Mouse (Mus musculus) thymus, adult 2 months (tissue): ENCODE data around the gene Ppil2. TPM values are rescaled to one million over a fixed set of nuclear protein-coding genes. Genes with fewer than 3 reads are reported as not detected.

Experiments
- DNase-seq: peaks from one replicate; pipeline ENCODE4 v3.0.0; 2021
- H3K27ac ChIP-seq: fragments of 200-500 bp; 2 replicates; pipeline ENCODE4 v1.5.1; 2012; ENCODE audit warnings: low read length, control low read depth; ENCODE audit not compliant: control insufficient read depth, insufficient read depth
- H3K27me3 ChIP-seq: fragments of 200-500 bp; 2 replicates; pipeline ENCODE4 v1.6.1; 2012; ENCODE audit warnings: mild to moderate bottlenecking, low read length, moderate library complexity, mixed read lengths; ENCODE audit not compliant: control insufficient read depth, insufficient read depth
- H3K36me3 ChIP-seq: fragments of 200-500 bp; 2 replicates; pipeline ENCODE4 v1.6.1; 2012; ENCODE audit warnings: mild to moderate bottlenecking, low read length, moderate library complexity; ENCODE audit not compliant: control insufficient read depth, insufficient read depth
- H3K4me1 ChIP-seq: fragments of 200-500 bp; replicated peaks from 2 replicates; pipeline ENCODE4 v1.6.1; 2012; ENCODE audit warnings: low read length; ENCODE audit not compliant: control insufficient read depth, insufficient read depth
- H3K4me3 ChIP-seq: fragments of 200-500 bp; 2 replicates; pipeline ENCODE4 v1.5.1; 2012; ENCODE audit warnings: mild to moderate bottlenecking, low read length, control low read depth, moderate library complexity; ENCODE audit not compliant: control insufficient read depth, insufficient read depth
- CTCF ChIP-seq: fragments of 200-500 bp; IDR thresholded peaks from 2 replicates; pipeline ENCODE4 v1.5.1; 2012; ENCODE audit warnings: mild to moderate bottlenecking, control low read depth, low read length, moderate library complexity, borderline replicate concordance; ENCODE audit not compliant: control insufficient read depth, poor library complexity, insufficient read depth; ENCODE audit errors: extremely low read depth
- POLR2A ChIP-seq: fragments of 200-500 bp; IDR thresholded peaks from 2 replicates; pipeline ENCODE4 v1.6.1; 2012; ENCODE audit warnings: mild to moderate bottlenecking, low read length, control low read depth, moderate library complexity; ENCODE audit not compliant: control insufficient read depth, poor library complexity, insufficient read depth; ENCODE audit errors: extremely low read depth
- WGBS: fragments of 180-500 bp; shearing (Covaris S2); methylation state at CpG from one replicate; pipeline ENCODE4 v1.1.7; 2018; 5-methylcytosine and 5-hydroxymethylcytosine counted together
- polyA plus RNA-seq: library from polyadenylated mRNA; depleted of rRNA; stranded (reverse); fragments of >200 nt; gene quantifications from 2 replicates; pipeline ENCODE4 v1.2.3, GENCODE M21; 2012; rRNA removed

Gene Ppil2
- polyA plus RNA-seq, result 163 and 176 TPM in 2 replicates

DNA sequence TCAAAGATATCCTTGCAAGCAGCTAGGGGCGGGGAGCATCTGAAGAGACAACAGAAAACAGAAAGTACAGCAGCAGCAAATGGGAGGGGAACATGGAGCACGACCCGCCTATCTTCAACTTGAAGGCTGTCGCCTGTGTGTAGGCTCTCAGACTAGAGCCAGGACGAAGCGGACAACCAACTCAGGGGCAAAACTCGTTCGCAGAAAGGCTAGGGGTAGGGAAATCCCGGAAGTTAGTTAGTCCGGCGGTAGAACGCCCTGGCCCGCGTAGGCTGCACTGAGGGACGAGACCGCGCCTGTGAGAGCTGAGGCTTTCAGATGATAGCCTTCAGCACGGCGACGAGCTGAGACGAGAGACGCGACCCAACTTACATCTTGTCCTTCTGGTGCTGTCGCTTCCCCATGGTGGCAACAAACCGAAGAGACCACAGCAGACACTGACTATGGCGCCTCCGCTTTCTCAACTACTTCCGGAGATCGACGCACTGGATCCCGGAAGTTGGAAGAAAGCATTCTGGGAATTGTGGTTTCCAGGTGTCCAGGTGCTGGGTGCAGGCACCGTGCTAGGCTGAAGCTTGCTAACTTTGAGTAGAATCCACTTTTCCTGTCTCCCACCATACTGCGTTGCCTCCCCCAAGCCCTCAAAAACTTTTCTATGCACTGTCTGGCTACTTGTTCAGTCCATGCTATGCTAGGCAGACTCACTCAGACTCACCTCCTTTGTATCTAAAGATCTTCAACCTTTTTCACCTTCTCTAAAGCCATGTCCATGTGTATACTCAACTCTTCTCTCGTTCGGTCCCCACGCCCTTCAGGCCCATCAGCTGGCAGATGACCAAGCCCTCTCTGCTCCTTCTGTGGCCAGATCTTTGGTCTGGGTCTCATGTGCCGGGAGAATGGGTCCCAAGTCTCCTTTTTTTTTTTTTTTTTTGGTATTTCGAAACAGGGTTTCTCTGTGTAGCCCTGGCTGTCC lies at the start of gene Ppil2:
TSS of gene Ppil2 (minus strand) at position 487 of the 973 bp plus-strand sequence.
- WGBS, result 7% methylated on average over 38 of the region's 38 CpGs
- no peaks in the 10 kb centered on the region for H3K27me3 ChIP-seq

DNA sequence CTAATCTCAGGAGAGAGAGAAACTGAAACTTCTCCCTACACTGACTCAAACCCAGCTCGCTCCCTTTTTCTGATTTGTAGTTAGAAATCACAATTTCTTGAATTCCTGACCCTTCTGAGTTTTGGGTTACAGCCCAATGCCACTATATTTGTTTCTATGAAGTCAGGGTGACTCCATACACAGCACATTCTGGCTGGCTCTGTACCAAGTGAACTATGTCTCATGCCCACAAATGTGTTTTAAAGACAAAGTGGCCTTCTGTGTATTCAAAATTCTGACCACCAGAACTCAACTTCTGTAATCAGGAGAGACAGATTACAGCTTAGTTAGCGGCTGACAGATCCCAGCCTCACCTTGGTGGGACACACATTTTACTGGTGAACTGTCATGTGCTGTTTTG lies 43.3 kb upstream of the Ppil2 start:
- DNase-seq, result no peak
- Histone ChIP-seq H3K4me1 (no peaks in the 10 kb centered on the region), H3K27ac (no peak overlapping the region), H3K27me3 (no peaks in the 10 kb centered on the region), H3K36me3 (peaks cover 53% of the 10 kb centered on the region), H3K4me3 (no peak overlapping the region)
- TF ChIP-seq POLR2A (no peak), CTCF (no peak)
- 98% methylated on average over 2 of the region's 2 CpGs for WGBS

More for the DNA sequence above, at the start of gene Ppil2:
- H3K36me3 ChIP-seq, result peaks cover 14% of the 10 kb centered on the region
- H3K4me3 ChIP-seq, result peak within 1 kb of the TSS; percentile 93
- DNase-seq, result peak; percentile 74
- peak within 1 kb of the TSS; percentile 66 for H3K27ac ChIP-seq
- H3K4me1 ChIP-seq, result peaks cover 9% of the 10 kb centered on the region
- TF ChIP-seq CTCF, result 0 out of 2 replicates have a peak, but pooled peaks have one; percentile 21
- peak; percentile 66 for TF ChIP-seq POLR2A

DNA sequence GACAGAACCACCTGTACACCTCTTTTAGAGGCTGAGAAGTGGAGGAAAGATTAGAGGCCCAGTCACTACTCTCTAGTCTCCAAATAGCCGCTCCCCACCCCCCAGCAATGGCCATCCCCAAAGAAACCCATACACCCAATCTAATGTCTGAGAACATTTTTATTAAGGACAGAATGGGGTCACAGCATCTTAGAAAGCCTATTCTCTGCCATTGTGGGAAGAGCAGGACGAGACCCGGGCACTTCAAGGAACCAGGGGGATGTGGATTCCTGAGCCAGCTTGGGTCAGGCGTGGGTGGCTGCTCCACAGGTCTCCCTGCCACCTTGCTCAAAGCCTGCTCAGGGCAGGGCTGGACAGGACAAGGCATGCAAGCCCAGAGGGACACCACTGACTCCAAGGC lies 40.8 kb upstream of the Ppil2 start:
- Histone ChIP-seq H3K36me3 (peaks cover 31% of the 10 kb centered on the region), H3K4me3 (no peak overlapping the region), H3K27ac (no peak overlapping the region), H3K27me3 (no peaks in the 10 kb centered on the region), H3K4me1 (peaks cover 12% of the 10 kb centered on the region)
- DNase-seq, result no peak
- 95% methylated on average over 4 of the region's 4 CpGs for WGBS
- TF ChIP-seq CTCF, result no peak

DNA sequence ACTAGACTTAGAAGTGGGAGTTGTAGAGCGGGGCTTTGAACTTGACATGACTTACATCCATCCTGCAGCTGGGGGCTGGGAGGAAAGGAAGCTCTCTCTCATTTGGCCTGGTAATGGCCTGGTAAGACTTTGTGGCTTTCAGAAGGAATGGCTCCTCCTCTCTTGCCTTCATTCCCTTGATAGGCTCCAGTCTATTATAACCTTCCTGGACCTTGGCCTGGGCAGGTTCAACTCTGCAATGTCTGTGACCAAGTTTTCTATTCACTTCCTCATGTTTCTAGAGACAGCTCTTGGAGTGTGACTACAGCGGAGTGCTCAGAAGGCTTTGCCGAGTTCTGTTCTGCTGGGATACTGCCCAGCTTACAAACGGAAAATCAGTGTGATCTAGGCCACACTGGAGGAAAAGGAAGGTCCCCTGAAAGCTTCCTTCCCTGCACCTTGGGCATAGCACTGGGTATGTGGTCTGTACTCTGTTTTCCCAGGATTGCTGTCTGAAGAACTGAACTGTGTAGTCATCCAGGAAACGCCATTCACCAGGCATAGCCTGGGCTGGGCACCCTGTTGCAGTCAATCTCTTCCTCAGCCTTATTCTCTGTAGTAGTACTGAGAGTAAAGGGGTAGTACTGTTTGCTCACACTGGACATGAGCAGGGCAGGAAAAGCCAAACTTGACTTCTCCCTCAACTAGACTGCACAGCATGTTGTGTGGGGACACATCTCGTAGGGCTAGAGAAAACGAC lies 39.6 kb upstream of the Ppil2 start:
- Histone ChIP-seq H3K4me3 (no peak overlapping the region), H3K4me1 (peaks cover 12% of the 10 kb centered on the region), H3K36me3 (peaks cover 25% of the 10 kb centered on the region), H3K27me3 (no peaks in the 10 kb centered on the region), H3K27ac (no peak overlapping the region)
- WGBS, result 91% methylated on average over 7 of the region's 7 CpGs
- TF ChIP-seq CTCF (no peak), POLR2A (no peak)
- DNase-seq, result no peak

DNA sequence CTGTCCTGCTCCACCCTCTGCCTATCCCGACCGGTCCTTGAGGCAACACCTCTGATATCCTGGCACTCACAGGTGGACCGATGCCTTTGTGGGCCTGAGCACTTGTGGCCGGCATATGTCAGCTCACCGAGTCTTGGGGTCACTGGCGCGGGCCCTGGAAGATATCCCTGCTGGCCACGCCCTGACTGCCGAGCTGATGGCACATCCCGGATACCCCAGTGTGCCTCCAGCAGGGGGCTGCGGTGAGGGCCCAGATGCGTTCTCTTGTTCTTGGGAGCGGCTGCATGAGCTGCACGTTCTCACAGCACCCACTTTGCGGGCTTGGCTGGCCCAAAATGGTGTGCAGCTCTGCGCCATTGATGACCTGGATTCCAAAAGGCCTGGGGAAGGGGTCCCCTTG lies 37.0 kb upstream of the Ppil2 start:
- H3K27ac ChIP-seq, result no peak overlapping the region
- H3K27me3 ChIP-seq, result no peaks in the 10 kb centered on the region
- no peak for TF ChIP-seq POLR2A
- no peak; the same call in 1 of the 2 replicates for TF ChIP-seq CTCF
- H3K4me1 ChIP-seq, result peaks cover 12% of the 10 kb centered on the region
- 72% methylated on average over 16 of the region's 16 CpGs for WGBS
- peaks cover 6% of the 10 kb centered on the region for H3K36me3 ChIP-seq
- H3K4me3 ChIP-seq, result peak overlapping the region; percentile 49
- peak; percentile 47 for DNase-seq

DNA sequence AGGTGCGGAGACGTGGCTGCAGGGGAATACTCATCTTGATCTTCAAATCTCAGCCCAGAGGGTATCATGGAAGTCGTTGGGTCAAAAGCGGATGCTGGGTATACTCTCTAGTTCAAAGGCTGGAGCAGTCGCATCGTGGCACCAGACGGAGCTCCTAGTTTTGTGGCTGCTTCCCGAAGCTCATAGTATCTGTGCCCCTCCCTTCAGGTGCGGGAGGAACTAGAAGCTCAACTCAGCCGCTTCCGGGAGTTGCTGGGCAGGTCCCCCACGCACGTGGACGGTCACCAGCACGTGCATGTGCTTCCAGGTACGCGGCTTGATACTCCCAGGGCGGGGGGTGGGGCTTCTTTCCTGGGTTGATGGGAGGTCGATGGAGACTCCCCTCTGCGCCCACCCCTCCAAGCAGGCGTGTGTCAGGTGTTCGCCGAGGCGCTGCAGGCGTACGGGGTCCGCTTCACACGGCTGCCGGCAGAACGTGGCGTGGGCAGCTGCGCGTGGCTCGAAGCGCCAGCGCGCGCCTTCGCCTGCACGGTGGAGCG lies 36.4 kb upstream of the Ppil2 start:
- peak overlapping the region; percentile 49 for H3K4me3 ChIP-seq
- no peak overlapping the region for H3K27ac ChIP-seq
- H3K36me3 ChIP-seq, result peaks cover 4% of the 10 kb centered on the region
- TF ChIP-seq CTCF (no peak), POLR2A (no peak)
- no peaks in the 10 kb centered on the region for H3K27me3 ChIP-seq
- peaks cover 12% of the 10 kb centered on the region for H3K4me1 ChIP-seq
- WGBS, result 1% methylated on average over 41 of the region's 41 CpGs
- peak; percentile 26 for DNase-seq
